Comparison of ENCODE assay signal across 12 mouse cellular contexts in genomic region chr5:64625841-64626298, GRCm38 (mm10).
DNase-seq lines count a peak whose midpoint lies in the region; ATAC-seq and TF ChIP-seq lines count a peak whose summit lies in the region.
"Had no signal": no experiment of that assay in that cellular context is flagged by ENCODE, and none has a peak within 500 bp of the region (broad histone marks: within the 10 kb centered on the region; RNA-seq: fewer than 3 reads in every experiment).

No protein-coding gene starts in this region.

- peaks cover 12% of the 10 kb centered on the region; the same call in 1 of the 2 replicates for H3K27me3 ChIP-seq in E14TG2a.4 (ENCODE audit: insufficient read depth, low read length)
- H3K27me3 ChIP-seq in intestine, postnatal 0 days (replicated peaks; ENCODE audit: control insufficient read depth, insufficient read depth, low read length): no peaks in the 10 kb centered on the region
- H3K27me3 ChIP-seq in small intestine, adult 2 months (ENCODE audit: control insufficient read depth, insufficient read depth, low read length): no peaks in the 10 kb centered on the region
- H3K27me3 ChIP-seq: forebrain, embryonic 15.5 days; limb, embryonic 13.5 days; neural tube, embryonic 13.5 days had no signal

- H3K27ac ChIP-seq in intestine, postnatal 0 days (ENCODE audit: low read depth, low read length): peak overlapping the region; percentile 82
- peak overlapping the region; percentile 94 for H3K27ac ChIP-seq in small intestine, adult 2 months (ENCODE audit: insufficient read depth, low read depth, low read length)
- H3K27ac ChIP-seq: forebrain, embryonic 15.5 days; hindbrain, embryonic 14.5 days; limb, embryonic 13.5 days; neural tube, embryonic 13.5 days had no signal

- H3K36me3 ChIP-seq in E14TG2a.4 (ENCODE audit: insufficient read depth, low read length): no peaks in the 10 kb centered on the region
- no peaks in the 10 kb centered on the region for H3K36me3 ChIP-seq in intestine, postnatal 0 days (ENCODE audit: control insufficient read depth, insufficient read depth)
- no peaks in the 10 kb centered on the region for H3K36me3 ChIP-seq in small intestine, adult 2 months (ENCODE audit: control insufficient read depth, insufficient read depth, low read length)
- H3K36me3 ChIP-seq: forebrain, embryonic 15.5 days; limb, embryonic 13.5 days; neural tube, embryonic 13.5 days had no signal

- no peak for TF ChIP-seq POLR2A in small intestine, adult 2 months (IDR thresholded peaks at IDR 0.05; ENCODE audit: low read depth, low read length)

- H3K4me3 ChIP-seq in E14TG2a.4 (replicated peaks; ENCODE audit: low read length): peak overlapping the region; percentile 50; the same call in 1 of the 2 replicates
- no peak overlapping the region for H3K4me3 ChIP-seq in intestine, postnatal 0 days (ENCODE audit: low read depth, low read length)
- H3K4me3 ChIP-seq in small intestine, adult 2 months (ENCODE audit: low read depth, low read length): no peak overlapping the region
- H3K4me3 ChIP-seq: forebrain, embryonic 15.5 days; limb, embryonic 13.5 days; neural tube, embryonic 13.5 days had no signal

- 25% methylated on average over 6 of the region's 6 CpGs for WGBS in intestine, postnatal 0 days
- 13% methylated on average over 6 of the region's 6 CpGs for WGBS in small intestine, adult 2 months

- H3K4me2 ChIP-seq in intestine, postnatal 0 days (replicated peaks; ENCODE audit: low read depth): peak overlapping the region; percentile 56
- H3K4me2 ChIP-seq: forebrain, embryonic 15.5 days; hindbrain, embryonic 14.5 days; neural tube, embryonic 13.5 days had no signal

- no peak overlapping the region for H3K9ac ChIP-seq in intestine, postnatal 0 days (ENCODE audit: low read depth, low read length)
- H3K9ac ChIP-seq: forebrain, embryonic 15.5 days; hindbrain, embryonic 14.5 days; limb, embryonic 13.5 days; neural tube, embryonic 13.5 days had no signal

- ATAC-seq in intestine, postnatal 0 days: peak; percentile 22
- ATAC-seq: forebrain, embryonic 15.5 days had no signal

- H3K4me1 ChIP-seq in E14TG2a.4 (replicated peaks; ENCODE audit: low read depth, low read length): peaks cover 61% of the 10 kb centered on the region
- no peaks in the 10 kb centered on the region for H3K4me1 ChIP-seq in intestine, postnatal 0 days (replicated peaks; ENCODE audit: control insufficient read depth, insufficient read depth, low read length)
- peaks cover 26% of the 10 kb centered on the region for H3K4me1 ChIP-seq in small intestine, adult 2 months (ENCODE audit: control insufficient read depth, insufficient read depth, insufficient read length, low read length)
- H3K4me1 ChIP-seq: forebrain, embryonic 15.5 days; neural tube, embryonic 13.5 days had no signal

- peak; percentile 51 for DNase-seq in kidney, adult 11 months
- no peak for DNase-seq in kidney, postnatal 10 days
- no peak for DNase-seq in adrenal gland, postnatal 14 days
- DNase-seq in left cerebral cortex, postnatal 4 days: no peak
- DNase-seq in ovary, postnatal 10 days (ENCODE audit: low spot score): no peak

- H3K9me3 ChIP-seq in E14TG2a.4 (ENCODE audit: low read length): no peaks in the 10 kb centered on the region
- H3K9me3 ChIP-seq in intestine, postnatal 0 days (ENCODE audit: control insufficient read depth): no peaks in the 10 kb centered on the region
- H3K9me3 ChIP-seq: forebrain, embryonic 15.5 days; limb, embryonic 13.5 days; neural tube, embryonic 13.5 days had no signal

- TF ChIP-seq CTCF in E14TG2a.4 (conservative IDR thresholded peaks at IDR 0.05; ENCODE audit: low read length): no peak
- TF ChIP-seq CTCF in intestine, postnatal 0 days (IDR thresholded peaks at IDR 0.05; ENCODE audit: low read depth): no peak
- no peak for TF ChIP-seq CTCF in small intestine, adult 2 months (IDR thresholded peaks at IDR 0.05; ENCODE audit: extremely low read depth, insufficient read length, insufficient replicate concordance, low read depth, low read length)

- intact Hi-C loops in left cerebral cortex, postnatal 4 days (cut with DNase I): no loop called here
